In genomic region chr4:141242651-141243241, GRCm38 (mm10) we compare ENCODE assay signal across 8 mouse cellular contexts. TPM values are rescaled to one million over a fixed set of nuclear protein-coding genes. Genes with fewer than 3 reads are reported as not detected.
DNase-seq lines count a peak whose midpoint lies in the region; ATAC-seq lines count a peak whose summit lies in the region.

No protein-coding gene starts in this region.

- H3K9me3 ChIP-seq in midbrain, embryonic 13.5 days: no peaks in the 10 kb centered on the region
- H3K9me3 ChIP-seq in midbrain, embryonic 16.5 days (replicated peaks; ENCODE audit: control insufficient read depth, low read length, poor library complexity, severe bottlenecking): no peaks in the 10 kb centered on the region
- H3K9me3 ChIP-seq in intestine, embryonic 16.5 days (ENCODE audit: control insufficient read depth, low read length): no peaks in the 10 kb centered on the region
- H3K9me3 ChIP-seq in lung, embryonic 15.5 days: no peaks in the 10 kb centered on the region

- peak; percentile 66 for DNase-seq in adrenal gland, adult 2 months
- no peak for DNase-seq in adrenal gland, adult 18-20 months (ENCODE audit: low spot score in 2 of 2)
- no peak for DNase-seq in gastrocnemius, postnatal 14 days

- no peak overlapping the region for H3K4me3 ChIP-seq in midbrain, embryonic 13.5 days (replicated peaks)
- H3K4me3 ChIP-seq in midbrain, embryonic 16.5 days (ENCODE audit: low read depth, low read length): no peak overlapping the region
- H3K4me3 ChIP-seq in intestine, embryonic 16.5 days (ENCODE audit: low read length): peak overlapping the region; percentile 39
- peak overlapping the region; percentile 35 for H3K4me3 ChIP-seq in lung, embryonic 15.5 days

- peaks cover 98% of the 10 kb centered on the region for H3K27me3 ChIP-seq in midbrain, embryonic 13.5 days
- peaks cover 66% of the 10 kb centered on the region for H3K27me3 ChIP-seq in midbrain, embryonic 16.5 days (ENCODE audit: control insufficient read depth, insufficient read depth, low read depth, low read length)
- peaks cover 3% of the 10 kb centered on the region; the same call in 1 of the 2 replicates for H3K27me3 ChIP-seq in intestine, embryonic 16.5 days (replicated peaks; ENCODE audit: control insufficient read depth, insufficient read depth, low read length)
- H3K27me3 ChIP-seq in lung, embryonic 15.5 days: peaks cover 56% of the 10 kb centered on the region

- H3K27ac ChIP-seq in midbrain, embryonic 13.5 days: no peak overlapping the region
- H3K27ac ChIP-seq in midbrain, embryonic 16.5 days (ENCODE audit: low read length): no peak overlapping the region
- H3K27ac ChIP-seq in intestine, embryonic 16.5 days (ENCODE audit: low read length): peak overlapping the region; percentile 63
- H3K27ac ChIP-seq in lung, embryonic 15.5 days: peak overlapping the region; percentile 91

- ATAC-seq in midbrain, embryonic 13.5 days: no peak
- ATAC-seq in midbrain, embryonic 16.5 days: no peak
- peak; percentile 23; the same call in 1 of the 2 replicates for ATAC-seq in intestine, embryonic 16.5 days
- ATAC-seq in lung, embryonic 15.5 days (ENCODE audit: borderline replicate concordance, extremely low read depth, low FRiP score, low TSS enrichment): peak; percentile 35
- ATAC-seq in frontal cortex, adult (ENCODE audit: low TSS enrichment): no peak

- H3K4me1 ChIP-seq in midbrain, embryonic 13.5 days (replicated peaks): peaks cover 68% of the 10 kb centered on the region
- peaks cover 33% of the 10 kb centered on the region for H3K4me1 ChIP-seq in midbrain, embryonic 16.5 days (ENCODE audit: control insufficient read depth, insufficient read depth, low read length)
- H3K4me1 ChIP-seq in intestine, embryonic 16.5 days (ENCODE audit: control insufficient read depth, insufficient read depth, low read length): peaks cover 82% of the 10 kb centered on the region
- peaks cover 89% of the 10 kb centered on the region for H3K4me1 ChIP-seq in lung, embryonic 15.5 days

- H3K9ac ChIP-seq in midbrain, embryonic 13.5 days (replicated peaks): 0 out of 2 replicates have a peak overlapping the region, but pooled peaks have one; percentile 24
- H3K9ac ChIP-seq in midbrain, embryonic 16.5 days (ENCODE audit: low read depth, low read length): no peak overlapping the region
- peak overlapping the region; percentile 62 for H3K9ac ChIP-seq in intestine, embryonic 16.5 days (ENCODE audit: low read depth, low read length)
- H3K9ac ChIP-seq in lung, embryonic 15.5 days: peak overlapping the region; percentile 17

- H3K4me2 ChIP-seq in midbrain, embryonic 13.5 days (replicated peaks): no peak overlapping the region; the same call in 1 of the 2 replicates
- no peak overlapping the region for H3K4me2 ChIP-seq in midbrain, embryonic 16.5 days (ENCODE audit: low read length)
- peak overlapping the region; percentile 88 for H3K4me2 ChIP-seq in intestine, embryonic 16.5 days (ENCODE audit: low read depth, low read length)
- H3K4me2 ChIP-seq in lung, embryonic 15.5 days: peak overlapping the region; percentile 72

- 4% methylated on average over 11 of the region's 11 CpGs for WGBS in midbrain, embryonic 13.5 days
- 7% methylated on average over 11 of the region's 11 CpGs for WGBS in midbrain, embryonic 16.5 days
- WGBS in intestine, embryonic 16.5 days: 13% methylated on average over 11 of the region's 11 CpGs
- WGBS in lung, embryonic 15.5 days: 5% methylated on average over 9 of the region's 11 CpGs

- no peaks in the 10 kb centered on the region for H3K36me3 ChIP-seq in midbrain, embryonic 13.5 days
- no peaks in the 10 kb centered on the region for H3K36me3 ChIP-seq in midbrain, embryonic 16.5 days (ENCODE audit: control insufficient read depth, insufficient read depth, low read length)
- H3K36me3 ChIP-seq in intestine, embryonic 16.5 days (ENCODE audit: control insufficient read depth, insufficient read depth, low read length): no peaks in the 10 kb centered on the region
- no peaks in the 10 kb centered on the region for H3K36me3 ChIP-seq in lung, embryonic 15.5 days

- intact Hi-C loops in gastrocnemius, postnatal 14 days (cut with DNase I; ENCODE audit: low total_unique reads): no loop called here

RNA-seq across cellular contexts. Expression of gene Arhgef19, which starts 3.4 kb away (rescaled TPM):
- 10 to 100 TPM; 50.9 to 65.1 TPM for total RNA-seq in adrenal gland, adult 2 months (2021)
- polyA plus RNA-seq in adrenal gland, adult 2 months (2012; rRNA removed): 58.3 and 75.8 TPM in 2 replicates
- 10 to 100 TPM; 47.6 to 51.9 TPM for total RNA-seq in adrenal gland, adult 18-20 months (2021)
- 0.93 and 0.98 TPM in 2 replicates for polyA plus RNA-seq in midbrain, embryonic 13.5 days (2015; fragmentation: Nextera tagmentation; extraction: Ambion mirVana)
- 1.1 and 1.3 TPM in 2 replicates for polyA plus RNA-seq in midbrain, embryonic 16.5 days (2015; fragmentation: Nextera tagmentation; extraction: Ambion mirVana)
- 15.0 and 15.1 TPM in 2 replicates for polyA plus RNA-seq in intestine, embryonic 16.5 days (2015; fragmentation: Nextera tagmentation; extraction: Ambion mirVana)
- polyA plus RNA-seq in lung, embryonic 15.5 days (2015; fragmentation: Nextera tagmentation; extraction: Ambion mirVana): 19.2 and 20.5 TPM in 2 replicates
- total RNA-seq in gastrocnemius, postnatal 14 days (2021): 1 to 10 TPM; 1.3 to 1.4 TPM

RNA-seq across cellular contexts. Expression of gene Rsg1, which starts 29.0 kb away (rescaled TPM):
- 1 to 10 TPM in 1 of 2 experiments, under 1 TPM in 1; 0.86 to 1.1 TPM for total RNA-seq in adrenal gland, adult 2 months (2021)
- 1.7 and 2.3 TPM in 2 replicates for polyA plus RNA-seq in adrenal gland, adult 2 months (2012; rRNA removed)
- 1 to 10 TPM in 1 of 2 experiments, under 1 TPM in 1; 0.93 to 1.4 TPM for total RNA-seq in adrenal gland, adult 18-20 months (2021)
- 6.4 and 8.9 TPM in 2 replicates for polyA plus RNA-seq in midbrain, embryonic 13.5 days (2015; fragmentation: Nextera tagmentation; extraction: Ambion mirVana)
- polyA plus RNA-seq in midbrain, embryonic 16.5 days (2015; fragmentation: Nextera tagmentation; extraction: Ambion mirVana): 7.9 and 10.5 TPM in 2 replicates
- 4.2 and 5.1 TPM in 2 replicates for polyA plus RNA-seq in intestine, embryonic 16.5 days (2015; fragmentation: Nextera tagmentation; extraction: Ambion mirVana)
- 5.9 and 6.0 TPM in 2 replicates for polyA plus RNA-seq in lung, embryonic 15.5 days (2015; fragmentation: Nextera tagmentation; extraction: Ambion mirVana)
- under 1 TPM; 0.21 to 0.38 TPM for total RNA-seq in gastrocnemius, postnatal 14 days (2021)

RNA-seq across cellular contexts. Expression of gene Epha2, which starts 58.3 kb away (rescaled TPM):
- total RNA-seq in adrenal gland, adult 2 months (2021): 10 to 100 TPM; 11.7 to 19.4 TPM
- 18.0 and 24.1 TPM in 2 replicates for polyA plus RNA-seq in adrenal gland, adult 2 months (2012; rRNA removed)
- 10 to 100 TPM; 12.0 to 18.1 TPM for total RNA-seq in adrenal gland, adult 18-20 months (2021)
- polyA plus RNA-seq in midbrain, embryonic 13.5 days (2015; fragmentation: Nextera tagmentation; extraction: Ambion mirVana): 3.5 and 4.7 TPM in 2 replicates
- 0.94 and 1.0 TPM in 2 replicates for polyA plus RNA-seq in midbrain, embryonic 16.5 days (2015; fragmentation: Nextera tagmentation; extraction: Ambion mirVana)
- 7.6 and 8.5 TPM in 2 replicates for polyA plus RNA-seq in intestine, embryonic 16.5 days (2015; fragmentation: Nextera tagmentation; extraction: Ambion mirVana)
- 10.8 and 11.0 TPM in 2 replicates for polyA plus RNA-seq in lung, embryonic 15.5 days (2015; fragmentation: Nextera tagmentation; extraction: Ambion mirVana)
- 1 to 10 TPM; 2.9 to 3.7 TPM for total RNA-seq in gastrocnemius, postnatal 14 days (2021)

Comparison
In these comparisons a context has a peak if more than half of its experiments do, and no peak if none do; other contexts are left out.
1. ATAC-seq: peak in intestine, embryonic 16.5 days (single experiment) and lung, embryonic 15.5 days (single experiment); none in midbrain, embryonic 13.5 days (single experiment), midbrain, embryonic 16.5 days (single experiment) and frontal cortex, adult (single experiment).
2. H3K27ac ChIP-seq: peak in intestine, embryonic 16.5 days (single experiment) and lung, embryonic 15.5 days (single experiment); none in midbrain, embryonic 13.5 days (single experiment) and midbrain, embryonic 16.5 days (single experiment).
3. H3K4me2 ChIP-seq: peak in intestine, embryonic 16.5 days (single experiment) and lung, embryonic 15.5 days (single experiment); none in midbrain, embryonic 13.5 days (single experiment) and midbrain, embryonic 16.5 days (single experiment).
4. H3K4me3 ChIP-seq: peak in intestine, embryonic 16.5 days (single experiment) and lung, embryonic 15.5 days (single experiment); none in midbrain, embryonic 13.5 days (single experiment) and midbrain, embryonic 16.5 days (single experiment).